Mouse (Mus musculus) CH12F3 (cell line): ENCODE measurements around the gene A030003K21Rik.
"Not testable (repeated sequence)": the region's sequence is repeated elsewhere in the genome, so short reads cannot be mapped to it uniquely, and the experiment has no call there.

Experiments used
- in situ Hi-C: fragments of 300-500 bp; cut with MboI; formaldehyde crosslinking; loops from 2 replicates; pipeline ENCODE4 v1.14.3; 2020; ENCODE audit warnings: low sequenced_read_pairs

A030003K21Rik gene

DNA sequence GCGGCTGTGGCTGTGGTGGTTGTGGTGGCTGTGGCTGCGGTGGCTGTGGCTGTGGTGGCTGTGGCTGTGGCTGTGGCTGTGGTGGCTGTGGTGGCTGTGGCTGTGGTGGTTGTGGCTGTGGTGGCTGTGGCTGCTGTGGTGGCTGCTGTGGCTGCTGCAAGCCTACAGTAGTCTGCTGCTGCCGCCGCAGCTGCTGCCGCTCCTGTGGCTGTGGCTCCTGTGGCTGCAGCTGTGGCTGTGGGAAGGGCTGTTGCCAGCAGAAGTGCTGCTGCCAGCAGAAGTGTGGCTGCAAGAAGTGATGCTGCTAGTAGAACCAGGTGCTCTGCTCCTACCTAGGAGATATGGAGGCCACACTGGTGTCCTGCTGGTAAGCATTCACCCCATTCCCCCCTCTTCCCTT, 29.8 kb downstream of the A030003K21Rik start:
- in situ Hi-C loops, result not testable (repeated sequence)

- in situ Hi-C loops, result no loop called here
These were observed 30.2 kb downstream of the A030003K21Rik start, which contains the start of gene A030005L19Rik for GRCm38 (mm10) chr1:82913025-82913424. A030005L19Rik (plus strand) TSS chr1:82913325.

DNA sequence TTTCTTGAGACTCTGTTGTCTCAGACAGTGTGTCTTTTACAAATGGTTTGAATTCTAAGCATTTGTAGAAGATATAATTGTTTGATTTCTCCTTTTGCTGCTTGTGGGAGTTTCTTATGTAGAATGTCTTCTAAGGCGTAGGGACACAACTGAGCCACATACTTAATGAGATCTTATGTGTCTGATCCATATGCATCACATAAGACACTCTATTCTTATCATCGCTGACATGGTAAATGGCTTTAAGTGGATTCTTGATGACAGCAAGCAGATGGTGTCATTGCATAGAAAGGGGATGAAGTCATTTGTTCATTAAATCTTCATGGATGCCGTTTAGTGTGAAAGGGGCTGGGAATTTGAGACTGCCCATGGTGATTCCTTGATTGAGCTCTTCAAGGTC, 37.3 kb downstream of the A030003K21Rik start:
- in situ Hi-C loops, result no loop called here

- in situ Hi-C loops, result no loop called here
These were observed 42.0 kb downstream of the A030003K21Rik start for GRCm38 (mm10) chr1:82901201-82901600.

GRCm38 (mm10) chr1:82900567-82900966, 42.6 kb downstream of the A030003K21Rik start:
- in situ Hi-C loops, result no loop called here

GRCm38 (mm10) chr1:82893269-82893668, 49.9 kb downstream of the A030003K21Rik start:
- in situ Hi-C loops, result no loop called here
